Mouse (Mus musculus) limb, embryonic 12.5 days (tissue): Measurements from ENCODE around the gene Lhx9. TPM values are rescaled to one million over a fixed set of nuclear protein-coding genes. Genes with fewer than 3 reads are reported as not detected.

Source experiments
- ATAC-seq: fragments of 200-750 bp; cut with Nextera tagmentation; 2 replicates; pipeline ENCODE4 v1.8.0; 2017; ENCODE audit warnings: low read depth, moderate TSS enrichment; ENCODE audit not compliant: insufficient number of reproducible peaks, insufficient read depth, low FRiP score, low TSS enrichment
- H3K27ac ChIP-seq: fragments of 300-500 bp; sonication (generic); 2 replicates; pipeline ENCODE4 v1.5.1; 2016; ENCODE audit warnings: mild to moderate bottlenecking, moderate library complexity
- H3K27me3 ChIP-seq: fragments of 300-500 bp; sonication (generic); 2 replicates; pipeline ENCODE4 v1.6.1; 2016; ENCODE audit warnings: mild to moderate bottlenecking, moderate library complexity
- H3K36me3 ChIP-seq: fragments of 300-500 bp; sonication (generic); 2 replicates; pipeline ENCODE4 v1.6.1; 2016; ENCODE audit warnings: mild to moderate bottlenecking, moderate library complexity
- H3K4me1 ChIP-seq: fragments of 300-500 bp; sonication (generic); replicated peaks from 2 replicates; pipeline ENCODE4 v1.6.1; 2016
- H3K4me2 ChIP-seq: fragments of 300-500 bp; sonication (generic); 2 replicates; pipeline ENCODE4 v1.6.1; 2016; ENCODE audit warnings: mild to moderate bottlenecking, moderate library complexity
- H3K4me3 ChIP-seq: fragments of 300-500 bp; sonication (generic); replicated peaks from 2 replicates; pipeline ENCODE4 v1.5.1; 2016; ENCODE audit warnings: mild to moderate bottlenecking
- H3K9ac ChIP-seq: fragments of 300-500 bp; sonication (generic); replicated peaks from 2 replicates; pipeline ENCODE4 v1.6.1; 2016; ENCODE audit warnings: mild to moderate bottlenecking, moderate library complexity
- H3K9me3 ChIP-seq: fragments of 300-500 bp; sonication (generic); 2 replicates; pipeline ENCODE4 v1.6.1; 2016; ENCODE audit warnings: mild to moderate bottlenecking, moderate library complexity
- WGBS: fragments of 180-500 bp; shearing (Covaris S2); methylation state at CpG from one replicate; pipeline ENCODE4 v1.1.7; 2016; 5-methylcytosine and 5-hydroxymethylcytosine counted together
- polyA plus RNA-seq: library from polyadenylated mRNA; unstranded; fragments of >200 nt; fragmentation: Nextera tagmentation; extraction: Ambion mirVana; gene quantifications from 2 replicates; pipeline ENCODE4 v1.2.1, GENCODE M21; 2016

The Lhx9 gene
- polyA plus RNA-seq, 1 experiment from 2014 or later, result 103 TPM

DNA sequence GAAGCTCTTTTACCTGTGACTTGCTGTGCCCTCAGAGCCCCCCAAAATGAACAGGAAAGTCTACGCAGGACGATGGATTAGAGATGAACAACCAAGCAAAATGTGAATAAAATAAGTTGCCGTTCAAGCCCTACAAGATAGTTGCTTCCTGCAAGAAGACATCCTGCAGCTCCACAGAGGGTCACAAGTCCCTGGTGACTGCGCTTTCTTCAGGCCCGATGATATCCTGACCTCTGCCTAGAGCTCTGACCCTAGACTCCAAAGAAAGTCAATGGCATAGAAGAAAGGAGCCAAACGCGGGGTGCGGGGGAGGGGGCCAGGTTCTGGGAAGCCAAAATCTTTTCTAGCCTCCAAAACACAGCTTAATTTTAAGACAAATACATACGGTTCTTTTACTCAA, 1.8 kb downstream of the Lhx9 start:
- Histone ChIP-seq H3K9me3 (no peaks in the 10 kb centered on the region), H3K4me2 (peak overlapping the region; percentile 71), H3K27me3 (peaks cover 68% of the 10 kb centered on the region), H3K27ac (peak overlapping the region; percentile 77; the same call in 1 of the 2 replicates), H3K9ac (peak overlapping the region; percentile 63), H3K36me3 (peaks cover 8% of the 10 kb centered on the region; the same call in 1 of the 2 replicates), H3K4me3 (peak overlapping the region; percentile 45), H3K4me1 (peaks cover 46% of the 10 kb centered on the region)
- ATAC-seq, result no peak
- 5% methylated on average over 9 of the region's 9 CpGs for WGBS

DNA sequence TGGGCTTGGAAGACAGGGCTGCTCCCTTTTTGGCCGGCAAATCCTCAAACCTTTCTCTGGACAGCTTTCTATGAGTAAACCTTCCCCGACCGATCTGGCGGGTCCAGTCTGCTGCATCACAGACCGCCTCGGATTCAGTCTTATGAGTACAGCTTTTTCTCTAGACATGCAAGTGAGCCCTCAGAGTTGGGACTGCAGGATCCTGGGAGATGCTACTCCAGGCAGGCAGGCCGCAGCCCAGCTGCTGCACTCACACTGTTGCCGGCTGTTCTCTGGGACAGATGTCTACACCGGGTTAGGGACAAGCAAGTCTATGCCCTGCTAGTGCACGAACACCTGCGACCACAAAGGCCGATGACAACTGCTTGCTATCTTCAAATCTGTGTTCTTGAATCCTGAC, 2.2 kb downstream of the Lhx9 start:
- Histone ChIP-seq H3K36me3 (peaks cover 3% of the 10 kb centered on the region; the same call in 1 of the 2 replicates), H3K9ac (peak overlapping the region; percentile 63), H3K4me1 (peaks cover 46% of the 10 kb centered on the region), H3K4me3 (peak overlapping the region; percentile 45), H3K27me3 (peaks cover 64% of the 10 kb centered on the region), H3K4me2 (peak overlapping the region; percentile 71), H3K27ac (peak overlapping the region; percentile 77), H3K9me3 (no peaks in the 10 kb centered on the region)
- no peak for ATAC-seq
- 6% methylated on average over 12 of the region's 12 CpGs for WGBS

DNA sequence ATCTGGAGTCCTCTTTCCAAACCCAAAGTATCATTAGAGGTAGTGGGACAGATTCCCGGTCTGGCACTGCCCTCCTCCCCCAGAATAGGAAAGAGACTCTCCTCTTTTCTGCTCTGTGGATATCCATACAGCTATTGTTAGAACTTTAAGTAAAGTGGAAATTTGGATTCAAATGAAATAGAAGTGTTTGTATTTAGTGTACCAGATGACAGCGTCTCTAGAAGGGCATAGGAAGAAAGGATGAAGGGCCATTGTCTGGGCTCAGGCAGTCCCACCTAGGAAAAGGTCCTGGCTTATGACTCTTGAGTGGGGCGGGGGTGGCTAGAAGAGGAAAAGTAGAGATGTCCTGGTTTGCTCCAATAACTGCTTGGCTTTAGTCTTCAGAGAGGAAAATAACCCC, 2.9 kb downstream of the Lhx9 start:
- Histone ChIP-seq H3K4me3 (peak overlapping the region; percentile 45), H3K9ac (peak overlapping the region; percentile 63; the same call in 1 of the 2 replicates), H3K4me2 (peak overlapping the region; percentile 71)

DNA sequence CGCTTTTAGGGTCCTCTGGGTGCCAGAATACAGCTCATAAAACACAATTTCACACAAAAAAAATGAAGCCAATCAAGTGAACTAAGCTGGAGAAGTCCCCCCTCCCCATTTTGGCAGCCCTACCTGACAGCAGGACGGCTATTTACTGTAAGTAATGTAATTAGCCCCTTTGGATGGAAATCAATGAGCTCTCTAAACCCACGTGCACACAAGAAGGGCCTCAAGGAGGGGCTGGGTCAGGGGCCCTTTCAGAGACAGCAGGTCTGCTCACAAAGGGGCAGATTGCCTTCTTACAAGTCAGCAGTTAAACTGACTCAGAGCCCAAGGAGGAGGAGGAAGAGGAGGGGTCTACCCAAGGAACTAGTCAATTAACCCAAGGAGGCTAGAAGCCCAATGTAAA, 4.2 kb downstream of the Lhx9 start:
- WGBS, result 5% methylated on average over 3 of the region's 3 CpGs
- no peaks in the 10 kb centered on the region for H3K9me3 ChIP-seq
- H3K4me2 ChIP-seq, result peak overlapping the region; percentile 71
- H3K9ac ChIP-seq, result peak overlapping the region; percentile 98
- peak overlapping the region; percentile 69 for H3K4me3 ChIP-seq
- H3K27ac ChIP-seq, result peak overlapping the region; percentile 98
- H3K27me3 ChIP-seq, result peaks cover 59% of the 10 kb centered on the region
- ATAC-seq, result no peak; the same call in 1 of the 2 replicates
- H3K4me1 ChIP-seq, result peaks cover 48% of the 10 kb centered on the region
- peaks cover 4% of the 10 kb centered on the region; the same call in 1 of the 2 replicates for H3K36me3 ChIP-seq

More for the DNA sequence above, 2.9 kb downstream of the Lhx9 start:
- ATAC-seq, result no peak
- WGBS, result 24% methylated on average over 3 of the region's 3 CpGs
- Histone ChIP-seq H3K27me3 (peaks cover 57% of the 10 kb centered on the region), H3K9me3 (no peaks in the 10 kb centered on the region), H3K27ac (peak overlapping the region; percentile 77; the same call in 1 of the 2 replicates), H3K4me1 (peaks cover 43% of the 10 kb centered on the region), H3K36me3 (no peaks in the 10 kb centered on the region)

DNA sequence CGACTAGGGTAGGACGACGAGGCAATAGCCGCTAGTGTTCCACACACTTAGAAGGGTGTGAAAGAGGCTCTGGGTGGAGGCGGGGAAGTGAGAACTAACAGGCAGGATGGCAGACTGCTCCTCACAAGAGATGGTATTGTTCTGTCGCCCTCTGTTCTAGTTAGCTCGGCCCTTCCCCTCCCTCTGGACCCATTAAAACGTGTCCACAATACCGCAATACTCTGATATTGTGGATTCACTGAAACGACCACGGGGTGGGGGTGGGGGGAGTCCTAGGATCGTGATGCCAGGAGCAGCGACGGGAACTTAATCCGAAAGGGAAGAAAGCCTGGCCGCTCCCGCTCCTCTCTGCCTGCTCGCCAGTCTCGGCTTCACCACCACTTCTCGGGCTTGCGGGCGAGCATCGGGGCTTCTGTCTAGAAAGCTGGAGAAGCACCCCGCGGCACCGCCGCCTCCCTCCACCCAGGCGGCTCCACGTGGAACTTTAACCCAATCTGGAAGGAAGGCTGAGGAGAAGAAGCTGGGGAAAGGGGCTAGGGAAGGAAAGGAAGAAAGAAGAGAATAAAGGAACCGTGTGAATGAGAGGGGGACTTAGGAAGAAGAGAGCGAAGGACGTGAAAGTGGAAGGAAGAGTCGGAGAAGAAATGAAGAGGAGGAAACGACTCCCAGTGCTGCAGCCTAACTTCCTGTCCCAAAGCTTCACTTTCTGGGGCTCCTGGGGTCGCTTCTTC, 4.9 kb downstream of the Lhx9 start:
- Histone ChIP-seq H3K9ac (peak overlapping the region; percentile 98), H3K9me3 (no peaks in the 10 kb centered on the region), H3K4me3 (peak overlapping the region; percentile 69), H3K4me2 (peak overlapping the region; percentile 71), H3K27me3 (peaks cover 55% of the 10 kb centered on the region), H3K27ac (peak overlapping the region; percentile 98), H3K4me1 (peaks cover 46% of the 10 kb centered on the region), H3K36me3 (peaks cover 4% of the 10 kb centered on the region; the same call in 1 of the 2 replicates)
- ATAC-seq, result 0 out of 2 replicates have a peak, but pooled peaks have one; percentile 11
- 1% methylated on average over 35 of the region's 35 CpGs for WGBS

DNA sequence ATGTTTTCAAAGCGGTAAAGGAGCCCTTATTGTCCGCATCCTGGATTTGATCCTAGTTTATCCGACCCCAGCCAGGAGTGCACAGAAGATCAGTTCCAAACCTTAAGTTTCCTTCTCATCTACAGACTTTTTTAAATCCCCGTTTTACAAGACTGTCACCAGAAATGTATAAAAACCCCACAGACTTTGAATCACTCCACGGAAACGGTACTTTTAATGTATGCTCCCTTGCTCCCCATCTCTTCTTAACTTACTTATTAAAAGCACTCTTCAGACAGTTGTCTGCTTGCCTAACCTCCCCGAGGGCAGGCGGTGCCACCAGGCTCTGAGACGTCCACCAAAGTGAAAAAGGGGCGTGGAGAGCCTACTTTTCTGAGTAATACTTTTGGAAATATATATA, 5.6 kb downstream of the Lhx9 start:
- Histone ChIP-seq H3K9ac (peak overlapping the region; percentile 98), H3K36me3 (peaks cover 4% of the 10 kb centered on the region; the same call in 1 of the 2 replicates), H3K4me1 (peaks cover 46% of the 10 kb centered on the region), H3K27ac (peak overlapping the region; percentile 98), H3K27me3 (peaks cover 55% of the 10 kb centered on the region), H3K4me3 (peak overlapping the region; percentile 69), H3K4me2 (peak overlapping the region; percentile 71), H3K9me3 (no peaks in the 10 kb centered on the region)
- 2% methylated on average over 10 of the region's 10 CpGs for WGBS
- ATAC-seq, result no peak

DNA sequence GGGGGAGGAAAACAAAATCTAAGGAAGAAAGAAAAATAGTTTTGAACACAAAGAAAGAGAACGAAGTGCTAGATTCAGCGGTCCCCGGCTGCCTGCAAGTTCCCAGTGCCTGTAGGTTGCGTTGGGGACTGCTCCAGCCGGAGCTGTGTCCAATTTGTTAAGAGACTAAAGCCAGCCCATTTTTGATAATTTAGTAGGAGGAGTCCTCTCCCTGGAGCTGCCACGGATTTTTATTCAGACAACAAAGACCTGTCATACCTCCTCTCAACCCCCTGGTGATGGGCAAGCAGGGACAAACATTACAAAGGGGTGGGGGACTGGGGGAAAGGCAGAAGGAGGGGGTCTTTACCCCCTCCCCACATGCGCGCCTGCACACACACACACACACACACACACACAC, 6.1 kb downstream of the Lhx9 start:
- under 1% methylated on average over 8 of the region's 8 CpGs for WGBS
- Histone ChIP-seq H3K27ac (peak overlapping the region; percentile 98), H3K4me1 (peaks cover 50% of the 10 kb centered on the region), H3K4me3 (peak overlapping the region; percentile 69), H3K4me2 (peak overlapping the region; percentile 71), H3K9me3 (no peaks in the 10 kb centered on the region), H3K27me3 (peaks cover 55% of the 10 kb centered on the region), H3K9ac (peak overlapping the region; percentile 98), H3K36me3 (peaks cover 7% of the 10 kb centered on the region; the same call in 1 of the 2 replicates)
- ATAC-seq, result peak; percentile 67

DNA sequence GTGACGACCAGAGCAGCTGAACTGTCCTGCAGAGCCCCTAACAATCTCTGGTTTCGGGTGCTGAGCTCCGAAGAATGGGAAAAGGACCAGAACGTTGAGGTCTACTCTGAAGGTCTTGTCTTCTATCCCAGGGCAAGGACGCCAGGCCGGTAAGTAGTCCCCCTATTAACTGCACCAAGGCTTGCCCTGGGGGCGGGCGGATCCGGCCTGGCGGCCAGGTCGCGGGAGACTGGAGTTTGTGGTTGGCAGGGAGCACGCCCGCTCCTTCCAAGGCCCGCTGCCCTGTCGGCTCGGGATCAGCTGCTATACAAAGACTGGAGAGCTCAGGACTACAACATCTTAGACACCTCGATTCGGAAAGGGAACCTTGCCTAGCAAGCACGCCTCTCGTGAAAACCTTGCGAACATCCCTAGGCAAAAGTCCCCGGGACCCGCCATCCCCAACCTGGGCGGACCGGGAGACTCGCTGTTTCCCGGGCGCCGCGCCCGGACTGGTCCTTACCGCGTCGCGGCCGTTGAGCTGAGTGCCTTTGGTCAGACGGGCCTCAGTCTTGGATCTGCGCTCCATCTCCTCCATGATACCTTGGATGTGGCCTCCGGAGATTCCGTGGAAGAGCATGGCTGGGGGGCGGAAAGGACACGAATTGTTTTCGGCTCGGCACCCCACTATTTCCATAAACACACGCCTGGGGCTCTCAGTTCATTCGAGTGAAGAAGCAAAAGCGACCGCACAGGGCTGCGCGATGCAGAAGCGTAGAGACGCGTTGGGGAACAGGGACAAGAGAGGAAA, 6.9 kb downstream of the Lhx9 start:
- no peak for ATAC-seq
- peak overlapping the region; percentile 98 for H3K27ac ChIP-seq
- H3K36me3 ChIP-seq, result peaks cover 14% of the 10 kb centered on the region; the same call in 1 of the 2 replicates
- H3K4me2 ChIP-seq, result peak overlapping the region; percentile 71
- H3K9ac ChIP-seq, result peak overlapping the region; percentile 98
- H3K4me3 ChIP-seq, result peak overlapping the region; percentile 69
- no peaks in the 10 kb centered on the region for H3K9me3 ChIP-seq
- WGBS, result under 1% methylated on average over 54 of the region's 54 CpGs
- H3K27me3 ChIP-seq, result peaks cover 56% of the 10 kb centered on the region
- H3K4me1 ChIP-seq, result peaks cover 52% of the 10 kb centered on the region

- H3K27ac ChIP-seq, result peak overlapping the region; percentile 98
- H3K36me3 ChIP-seq, result peaks cover 15% of the 10 kb centered on the region; the same call in 1 of the 2 replicates
- H3K4me1 ChIP-seq, result peaks cover 49% of the 10 kb centered on the region
- peak overlapping the region; percentile 98 for H3K9ac ChIP-seq
- H3K27me3 ChIP-seq, result peaks cover 52% of the 10 kb centered on the region
- peak overlapping the region; percentile 69 for H3K4me3 ChIP-seq
- H3K9me3 ChIP-seq, result no peaks in the 10 kb centered on the region
- ATAC-seq, result no peak
- 3% methylated on average over 25 of the region's 25 CpGs for WGBS
- H3K4me2 ChIP-seq, result peak overlapping the region; percentile 71
Measured at GRCm38 (mm10) chr1:138840440-138841305, 7.7 kb downstream of the Lhx9 start.

GRCm38 (mm10) chr1:138839809-138840430, 8.5 kb downstream of the Lhx9 start:
- Histone ChIP-seq H3K9me3 (no peaks in the 10 kb centered on the region), H3K9ac (peak overlapping the region; percentile 98), H3K27ac (peak overlapping the region; percentile 98), H3K4me1 (peaks cover 44% of the 10 kb centered on the region), H3K27me3 (peaks cover 46% of the 10 kb centered on the region), H3K4me2 (peak overlapping the region; percentile 71), H3K36me3 (peaks cover 17% of the 10 kb centered on the region; the same call in 1 of the 2 replicates), H3K4me3 (peak overlapping the region; percentile 69)
- ATAC-seq, result no peak
- 4% methylated on average over 16 of the region's 16 CpGs for WGBS
